Mouse (Mus musculus) embryonic facial prominence, embryonic 12.5 days (tissue): ENCODE results near the gene Bnip3. TPM values are rescaled to one million over a fixed set of nuclear protein-coding genes. Genes with fewer than 3 reads are reported as not detected.

Experiments
- ATAC-seq: fragments of 200-750 bp; cut with Nextera tagmentation; 2 replicates; pipeline ENCODE4 v1.8.0; 2017; ENCODE audit not compliant: insufficient number of reproducible peaks, insufficient read depth, low FRiP score, low TSS enrichment
- H3K27ac ChIP-seq: fragments of 300-500 bp; sonication (generic); 2 replicates; pipeline ENCODE4 v1.5.1; 2016; ENCODE audit warnings: mild to moderate bottlenecking
- H3K27me3 ChIP-seq: fragments of 300-500 bp; sonication (generic); 2 replicates; pipeline ENCODE4 v1.6.1; 2016; ENCODE audit warnings: mild to moderate bottlenecking, moderate library complexity
- H3K36me3 ChIP-seq: fragments of 300-500 bp; sonication (generic); 2 replicates; pipeline ENCODE4 v1.6.1; 2016; ENCODE audit warnings: mild to moderate bottlenecking
- H3K4me1 ChIP-seq: fragments of 300-500 bp; sonication (generic); 2 replicates; pipeline ENCODE4 v1.6.1; 2016
- H3K4me2 ChIP-seq: fragments of 300-500 bp; sonication (generic); replicated peaks from 2 replicates; pipeline ENCODE4 v1.6.1; 2016; ENCODE audit warnings: mild to moderate bottlenecking, moderate library complexity
- H3K4me3 ChIP-seq: fragments of 300-500 bp; sonication (generic); 2 replicates; pipeline ENCODE4 v1.5.1; 2016; ENCODE audit warnings: mild to moderate bottlenecking
- H3K9ac ChIP-seq: fragments of 300-500 bp; sonication (generic); 2 replicates; pipeline ENCODE4 v1.6.1; 2016; ENCODE audit warnings: mild to moderate bottlenecking, moderate library complexity
- H3K9me3 ChIP-seq: fragments of 300-500 bp; sonication (generic); 2 replicates; pipeline ENCODE4 v1.6.1; 2016; ENCODE audit warnings: mild to moderate bottlenecking, moderate library complexity
- WGBS: fragments of 180-500 bp; shearing (Covaris S2); methylation state at CpG from one replicate; pipeline ENCODE4 v1.1.7; 2016; 5-methylcytosine and 5-hydroxymethylcytosine counted together
- polyA plus RNA-seq: library from polyadenylated mRNA; unstranded; fragments of >200 nt; fragmentation: Nextera tagmentation; extraction: Ambion mirVana; gene quantifications from 2 replicates; pipeline ENCODE4 v1.2.1, GENCODE M21; 2016

The Bnip3 gene
- polyA plus RNA-seq, 1 experiment from 2014 or later: 91.0 TPM

DNA sequence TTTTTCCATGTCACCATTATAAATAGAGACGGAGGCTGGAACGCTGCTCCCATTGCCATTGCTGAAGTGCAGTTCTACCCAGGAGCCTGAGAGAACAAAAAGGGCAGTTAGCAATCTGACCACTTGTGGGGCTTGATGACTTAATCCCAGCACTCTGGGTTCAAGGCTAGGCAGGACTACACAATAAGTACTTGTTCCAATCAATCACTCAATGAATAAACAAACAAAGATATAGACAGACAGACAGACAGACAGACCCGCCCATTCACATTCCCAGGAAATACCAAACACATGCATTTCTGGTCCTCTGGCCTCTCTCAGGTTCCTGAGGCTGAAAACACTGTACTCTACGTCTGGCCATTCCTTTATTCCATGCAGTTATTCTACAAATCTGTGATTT lies 10.6 kb downstream of the Bnip3 start:
- H3K4me3 ChIP-seq: no peak overlapping the region
- no peaks in the 10 kb centered on the region for H3K4me1 ChIP-seq
- WGBS: 80% methylated on average over 4 of the region's 4 CpGs
- peaks cover 27% of the 10 kb centered on the region for H3K36me3 ChIP-seq
- H3K4me2 ChIP-seq: no peak overlapping the region
- no peaks in the 10 kb centered on the region for H3K9me3 ChIP-seq
- H3K9ac ChIP-seq: no peak overlapping the region
- no peaks in the 10 kb centered on the region for H3K27me3 ChIP-seq
- no peak for ATAC-seq
- H3K27ac ChIP-seq: no peak overlapping the region

DNA sequence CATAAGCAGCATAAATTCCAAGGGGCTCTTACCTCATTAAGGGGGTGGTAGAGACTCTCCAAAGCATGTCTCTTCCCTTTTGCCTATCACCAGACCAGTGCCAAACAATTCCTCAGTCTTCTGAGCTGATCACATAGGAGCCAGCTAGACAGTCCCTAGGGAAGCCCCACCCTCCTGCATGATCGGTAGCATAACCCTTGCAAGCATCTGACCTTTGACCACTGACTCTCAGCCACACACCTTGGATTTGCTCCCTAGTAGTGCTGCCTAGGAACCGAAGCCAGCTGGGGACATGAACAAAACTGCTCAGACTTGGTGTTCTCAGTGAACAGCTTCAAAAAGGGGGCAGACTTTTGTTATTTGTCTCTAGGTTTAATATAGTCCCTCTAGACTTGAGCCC lies 11.2 kb downstream of the Bnip3 start:
- H3K27me3 ChIP-seq: no peaks in the 10 kb centered on the region
- no peaks in the 10 kb centered on the region for H3K4me1 ChIP-seq
- no peak overlapping the region for H3K4me2 ChIP-seq
- H3K36me3 ChIP-seq: peaks cover 31% of the 10 kb centered on the region
- no peak overlapping the region for H3K4me3 ChIP-seq
- WGBS: 57% methylated on average over 2 of the region's 2 CpGs
- no peak overlapping the region for H3K9ac ChIP-seq
- H3K9me3 ChIP-seq: no peaks in the 10 kb centered on the region
- H3K27ac ChIP-seq: no peak overlapping the region
- ATAC-seq: no peak

DNA sequence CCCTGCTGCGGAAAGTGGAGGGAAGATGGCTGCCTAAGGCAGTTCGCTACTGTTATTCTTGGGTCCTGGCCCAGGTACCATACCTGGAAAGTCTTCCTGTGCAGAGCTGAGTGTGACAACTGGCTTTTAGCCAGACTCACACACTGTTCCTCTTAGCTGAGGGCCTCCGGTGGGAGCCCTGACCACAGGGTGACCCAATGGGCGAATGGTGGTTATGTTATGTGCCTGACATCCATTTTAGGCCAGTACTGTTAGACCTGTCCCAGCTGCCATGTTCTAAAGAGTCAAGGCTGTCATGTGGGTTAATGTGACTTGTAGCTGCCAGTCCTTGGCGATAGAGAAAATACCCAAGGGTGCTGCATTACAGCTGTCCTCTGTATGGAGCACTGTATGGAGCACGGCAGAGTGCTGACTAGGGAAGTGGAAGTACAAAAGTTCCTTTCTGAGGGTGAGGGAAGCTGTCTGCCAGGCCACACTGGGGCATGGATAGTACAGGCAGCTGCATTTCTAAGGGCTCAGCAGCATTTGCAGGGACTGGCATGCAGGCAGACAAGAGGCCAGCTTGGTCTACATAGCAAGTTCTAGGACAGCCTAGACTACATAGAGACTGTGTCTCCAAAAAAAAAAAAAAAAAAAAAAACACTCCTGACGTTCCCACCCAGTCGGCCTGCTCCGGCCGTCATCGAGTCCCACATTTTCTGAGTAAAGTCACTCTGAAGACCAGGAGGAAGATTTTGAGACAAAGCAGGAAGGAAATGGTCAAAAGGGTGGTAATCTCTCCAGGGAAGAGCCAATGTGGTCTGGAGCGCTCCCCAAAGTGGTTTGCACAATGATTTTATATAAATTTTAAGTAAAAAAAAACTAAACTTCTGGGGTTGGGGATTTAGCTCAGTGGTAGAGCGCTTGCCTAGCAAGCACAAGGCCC lies 23.7 kb downstream of the Bnip3 start:
- no peak for ATAC-seq
- H3K9ac ChIP-seq: no peak overlapping the region
- H3K4me1 ChIP-seq: no peaks in the 10 kb centered on the region
- H3K4me2 ChIP-seq: no peak overlapping the region
- H3K4me3 ChIP-seq: no peak overlapping the region
- H3K27ac ChIP-seq: no peak overlapping the region
- no peaks in the 10 kb centered on the region for H3K27me3 ChIP-seq
- WGBS: 88% methylated on average over 12 of the region's 13 CpGs
- no peaks in the 10 kb centered on the region for H3K9me3 ChIP-seq
- H3K36me3 ChIP-seq: peaks cover 40% of the 10 kb centered on the region

DNA sequence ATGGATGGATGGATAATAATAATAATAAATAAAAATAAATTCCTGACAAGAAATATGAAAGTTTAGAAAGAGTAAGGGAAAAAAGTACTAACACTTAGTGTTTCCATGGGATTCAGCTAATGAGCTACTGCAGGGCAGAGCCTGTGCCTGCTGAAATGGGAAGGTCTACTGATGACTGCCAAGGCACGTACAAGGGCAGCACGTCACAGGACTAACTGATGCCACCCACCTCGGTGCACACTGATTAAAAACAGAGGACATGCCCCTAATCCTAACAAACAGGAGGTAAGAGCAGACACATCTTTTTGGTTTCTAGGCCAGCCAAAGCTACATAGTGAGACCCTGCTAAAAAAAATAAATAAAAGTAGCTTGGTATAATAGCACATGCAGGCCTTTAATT lies 25.6 kb downstream of the Bnip3 start:
- no peak overlapping the region for H3K4me2 ChIP-seq
- 86% methylated on average over 3 of the region's 3 CpGs for WGBS
- ATAC-seq: no peak
- no peak overlapping the region for H3K4me3 ChIP-seq
- H3K9me3 ChIP-seq: no peaks in the 10 kb centered on the region
- peaks cover 58% of the 10 kb centered on the region for H3K36me3 ChIP-seq
- H3K9ac ChIP-seq: no peak overlapping the region
- H3K4me1 ChIP-seq: no peaks in the 10 kb centered on the region
- no peaks in the 10 kb centered on the region for H3K27me3 ChIP-seq
- H3K27ac ChIP-seq: no peak overlapping the region

- Histone ChIP-seq H3K9ac (no peak overlapping the region), H3K27me3 (no peaks in the 10 kb centered on the region), H3K27ac (no peak overlapping the region), H3K4me2 (no peak overlapping the region), H3K36me3 (peaks cover 93% of the 10 kb centered on the region), H3K9me3 (no peaks in the 10 kb centered on the region), H3K4me1 (no peaks in the 10 kb centered on the region), H3K4me3 (no peak overlapping the region)
- no peak for ATAC-seq
- 75% methylated on average over 3 of the region's 3 CpGs for WGBS
Measured at GRCm38 (mm10) chr7:138875031-138875430, 34.3 kb downstream of the Bnip3 start.

- Histone ChIP-seq H3K9me3 (no peaks in the 10 kb centered on the region), H3K4me1 (no peaks in the 10 kb centered on the region), H3K4me3 (no peak overlapping the region), H3K4me2 (no peak overlapping the region), H3K36me3 (peaks cover 84% of the 10 kb centered on the region), H3K27me3 (no peaks in the 10 kb centered on the region), H3K9ac (no peak overlapping the region), H3K27ac (no peak overlapping the region)
- ATAC-seq: no peak
- WGBS: 89% methylated on average over 3 of the region's 3 CpGs
Measured at GRCm38 (mm10) chr7:138872956-138873355, 36.4 kb downstream of the Bnip3 start.

DNA sequence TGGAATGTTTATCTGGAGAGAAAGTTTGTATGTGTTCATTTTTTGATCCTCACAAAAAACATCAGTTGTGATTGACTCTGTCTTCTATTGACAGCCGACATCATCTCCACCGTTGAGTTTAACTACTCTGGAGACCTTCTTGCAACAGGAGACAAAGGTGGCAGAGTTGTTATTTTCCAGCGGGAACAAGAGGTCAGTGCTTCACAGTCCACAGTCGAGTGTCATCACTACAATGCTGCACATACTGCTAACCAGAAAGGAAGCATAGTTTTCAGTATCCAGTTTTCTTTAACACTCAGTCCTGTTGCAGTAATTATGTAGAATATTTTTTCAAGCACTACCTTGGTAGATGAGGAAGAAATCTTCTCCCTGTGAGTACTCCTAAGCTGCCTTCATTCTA lies 41.0 kb downstream of the Bnip3 start:
- WGBS: 92% methylated on average over 4 of the region's 4 CpGs
- H3K36me3 ChIP-seq: peaks cover 40% of the 10 kb centered on the region
- H3K9ac ChIP-seq: no peak overlapping the region
- peaks cover 18% of the 10 kb centered on the region for H3K4me1 ChIP-seq
- ATAC-seq: no peak
- H3K4me2 ChIP-seq: no peak overlapping the region
- H3K27ac ChIP-seq: no peak overlapping the region
- H3K27me3 ChIP-seq: no peaks in the 10 kb centered on the region
- H3K4me3 ChIP-seq: no peak overlapping the region
- no peaks in the 10 kb centered on the region for H3K9me3 ChIP-seq

- H3K4me1 ChIP-seq: peaks cover 23% of the 10 kb centered on the region
- no peak overlapping the region for H3K27ac ChIP-seq
- 45% methylated on average over 6 of the region's 6 CpGs for WGBS
- H3K27me3 ChIP-seq: no peaks in the 10 kb centered on the region
- H3K4me2 ChIP-seq: no peak overlapping the region
- peaks cover 31% of the 10 kb centered on the region for H3K36me3 ChIP-seq
- ATAC-seq: no peak
- H3K9ac ChIP-seq: no peak overlapping the region
- H3K4me3 ChIP-seq: no peak overlapping the region
- H3K9me3 ChIP-seq: no peaks in the 10 kb centered on the region
Measured at GRCm38 (mm10) chr7:138867286-138867685, 42.0 kb downstream of the Bnip3 start.

DNA sequence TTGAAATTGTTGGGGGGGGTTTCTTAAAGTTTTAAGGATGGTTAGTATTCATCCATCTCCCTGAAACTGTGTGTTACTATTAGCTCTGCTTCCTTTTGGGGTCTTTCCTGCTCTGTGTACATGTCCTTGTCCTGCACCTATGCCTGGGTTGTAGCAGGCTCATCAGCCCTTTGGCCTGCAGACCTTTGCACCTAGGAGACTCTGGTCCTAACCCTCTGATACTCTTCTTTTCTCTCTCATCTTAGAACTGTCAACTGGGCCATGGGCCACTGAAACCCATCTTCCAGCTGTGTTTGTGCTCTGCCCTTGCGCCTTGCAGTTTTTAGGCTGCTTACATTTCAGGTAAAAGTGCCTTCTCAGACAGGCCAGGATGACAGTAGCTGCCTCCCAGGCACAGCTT lies 44.5 kb downstream of the Bnip3 start:
- 100% methylated on average over 1 of the region's 1 CpGs for WGBS
- H3K27ac ChIP-seq: no peak overlapping the region
- H3K4me3 ChIP-seq: no peak overlapping the region
- H3K4me1 ChIP-seq: peaks cover 23% of the 10 kb centered on the region
- no peak overlapping the region for H3K4me2 ChIP-seq
- ATAC-seq: no peak
- H3K36me3 ChIP-seq: peaks cover 18% of the 10 kb centered on the region
- H3K9ac ChIP-seq: no peak overlapping the region
- H3K9me3 ChIP-seq: no peaks in the 10 kb centered on the region
- no peaks in the 10 kb centered on the region for H3K27me3 ChIP-seq

DNA sequence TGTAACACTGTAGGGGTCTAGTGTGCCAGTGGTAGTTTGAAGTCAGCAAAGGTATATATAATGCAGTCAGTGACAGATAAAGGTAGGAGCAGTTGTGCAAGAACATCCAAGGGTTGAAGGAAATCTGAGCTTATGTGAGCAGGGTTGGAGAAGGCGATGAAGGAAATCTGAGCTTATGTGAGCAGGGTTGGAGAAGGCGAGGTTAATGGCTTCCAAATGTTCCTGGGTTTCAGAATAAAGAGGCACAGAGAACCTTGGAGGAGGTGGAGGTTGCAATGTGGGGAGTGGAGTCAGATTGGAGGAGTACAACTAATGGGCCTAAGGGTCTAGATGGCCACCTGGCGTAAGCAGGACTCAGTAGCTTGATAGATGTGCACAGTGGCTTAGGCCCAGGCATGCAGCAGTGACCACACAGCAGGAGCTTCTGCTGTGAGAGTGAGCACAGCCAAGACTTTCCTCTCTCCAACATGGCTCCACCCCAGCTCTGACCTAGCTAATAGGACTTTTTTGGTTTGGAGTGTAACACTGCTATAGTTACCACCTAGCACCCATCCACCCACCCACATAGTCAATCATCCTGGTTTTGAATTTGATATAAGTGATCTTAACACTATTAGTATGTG lies 45.3 kb downstream of the Bnip3 start:
- Histone ChIP-seq H3K27me3 (no peaks in the 10 kb centered on the region), H3K9me3 (no peaks in the 10 kb centered on the region), H3K4me2 (no peak overlapping the region), H3K36me3 (peaks cover 13% of the 10 kb centered on the region), H3K9ac (no peak overlapping the region), H3K4me1 (peaks cover 23% of the 10 kb centered on the region), H3K27ac (peak overlapping the region; percentile 57), H3K4me3 (no peak overlapping the region)
- WGBS: 35% methylated on average over 3 of the region's 3 CpGs
- 0 out of 2 replicates have a peak, but pooled peaks have one; percentile 35 for ATAC-seq

GRCm38 (mm10) chr7:138856670-138857069 lies 52.6 kb downstream of the Bnip3 start:
- Histone ChIP-seq H3K9ac (no peak overlapping the region), H3K9me3 (no peaks in the 10 kb centered on the region), H3K36me3 (peaks cover 33% of the 10 kb centered on the region), H3K4me2 (no peak overlapping the region), H3K4me1 (no peaks in the 10 kb centered on the region; the same call in 1 of the 2 replicates), H3K27ac (no peak overlapping the region), H3K4me3 (no peak overlapping the region), H3K27me3 (no peaks in the 10 kb centered on the region)
- ATAC-seq: no peak
- 72% methylated on average over 2 of the region's 2 CpGs for WGBS

- Histone ChIP-seq H3K9ac (no peak overlapping the region), H3K4me3 (no peak overlapping the region), H3K27me3 (no peaks in the 10 kb centered on the region), H3K4me1 (peaks cover 5% of the 10 kb centered on the region; the same call in 1 of the 2 replicates), H3K36me3 (peaks cover 33% of the 10 kb centered on the region), H3K4me2 (no peak overlapping the region), H3K27ac (no peak overlapping the region), H3K9me3 (no peaks in the 10 kb centered on the region)
- no peak for ATAC-seq
- WGBS: 89% methylated on average over 2 of the region's 2 CpGs
Measured at GRCm38 (mm10) chr7:138854201-138854600, 55.1 kb downstream of the Bnip3 start.
